31 mouse cellular contexts compared by ENCODE assay signal in genomic region chr9:78432471-78432870, GRCm38 (mm10). TPM values are rescaled to one million over a fixed set of nuclear protein-coding genes. Genes with fewer than 3 reads are reported as not detected.
DNase-seq lines count a peak whose midpoint lies in the region; ATAC-seq and TF ChIP-seq lines count a peak whose summit lies in the region.
"Had no signal": no experiment of that assay in that cellular context is flagged by ENCODE, and none has a peak within 500 bp of the region (broad histone marks: within the 10 kb centered on the region; RNA-seq: fewer than 3 reads in every experiment).

No protein-coding gene starts in this region.

- H3K4me3 ChIP-seq in kidney, adult 2 months (ENCODE audit: insufficient read depth, low read depth, low read length) = no peak overlapping the region
- no peak overlapping the region for H3K4me3 ChIP-seq in lung, postnatal 0 days (ENCODE audit: low read depth, low read length)
- H3K4me3 ChIP-seq: forebrain, embryonic 13.5 days; heart, embryonic 10.5 days; heart, embryonic 15.5 days; hindbrain, embryonic 12.5 days; intestine, embryonic 15.5 days; midbrain, embryonic 10.5 days; midbrain, embryonic 15.5 days; neural tube, embryonic 12.5 days had no signal

- no peaks in the 10 kb centered on the region for H3K27me3 ChIP-seq in kidney, adult 2 months (replicated peaks; ENCODE audit: control insufficient read depth, insufficient read depth, low read length)
- no peaks in the 10 kb centered on the region for H3K27me3 ChIP-seq in lung, postnatal 0 days (replicated peaks; ENCODE audit: insufficient read depth, low read length)
- H3K27me3 ChIP-seq: heart, embryonic 15.5 days; intestine, embryonic 15.5 days; midbrain, embryonic 15.5 days; neural tube, embryonic 12.5 days had no signal

- H3K27ac ChIP-seq in kidney, adult 2 months (ENCODE audit: insufficient read depth, low read depth, low read length) = no peak overlapping the region
- H3K27ac ChIP-seq in lung, postnatal 0 days (ENCODE audit: low read length) = no peak overlapping the region
- H3K27ac ChIP-seq: forebrain, embryonic 13.5 days; heart, embryonic 10.5 days; heart, embryonic 15.5 days; hindbrain, embryonic 12.5 days; hindbrain, postnatal 0 days; intestine, embryonic 15.5 days; midbrain, embryonic 10.5 days; midbrain, embryonic 15.5 days; neural tube, embryonic 12.5 days had no signal

- H3K4me1 ChIP-seq in kidney, adult 2 months (ENCODE audit: control insufficient read depth, insufficient read depth, low read length) = no peaks in the 10 kb centered on the region
- no peaks in the 10 kb centered on the region for H3K4me1 ChIP-seq in lung, postnatal 0 days (ENCODE audit: insufficient read depth, low read depth, low read length)
- H3K4me1 ChIP-seq: midbrain, embryonic 15.5 days; neural tube, embryonic 12.5 days had no signal

- H3K36me3 ChIP-seq in kidney, adult 2 months (ENCODE audit: control insufficient read depth, insufficient read depth, low read length) = no peaks in the 10 kb centered on the region
- H3K36me3 ChIP-seq in lung, postnatal 0 days (ENCODE audit: insufficient read depth, low read length) = no peaks in the 10 kb centered on the region
- H3K36me3 ChIP-seq: heart, embryonic 10.5 days; heart, embryonic 15.5 days; hindbrain, embryonic 12.5 days; midbrain, embryonic 10.5 days; midbrain, embryonic 15.5 days; neural tube, embryonic 12.5 days had no signal

- no peak for TF ChIP-seq POLR2A in kidney, adult 2 months (IDR thresholded peaks at IDR 0.05; ENCODE audit: low read depth, low read length)

- peak; percentile 35 for TF ChIP-seq CTCF in kidney, adult 2 months (conservative IDR thresholded peaks at IDR 0.05; ENCODE audit: insufficient read depth, insufficient read length, low read depth, low read length)
- peak; percentile 24; the same call in 1 of the 2 replicates for TF ChIP-seq CTCF in lung, postnatal 0 days (IDR thresholded peaks at IDR 0.05)

- 86% methylated on average over 5 of the region's 5 CpGs for WGBS in kidney, adult 2 months
- 90% methylated on average over 5 of the region's 5 CpGs for WGBS in lung, postnatal 0 days

- no peak for DNase-seq in kidney, adult 2 months
- no peak for DNase-seq in kidney, postnatal 25 days
- no peak for DNase-seq in lung, postnatal 0 days (ENCODE audit: low spot score)
- no peak for DNase-seq in lung, postnatal 25 days (ENCODE audit: low spot score)
- peak; percentile 37 for DNase-seq in ZHBTc4 (ENCODE audit: low read depth, low spot score)
- no peak for DNase-seq in right cerebral cortex, postnatal 10 days (ENCODE audit: low spot score in 2 of 2)
- DNase-seq in heart, adult 8-10 months (ENCODE audit: low spot score) = no peak
- DNase-seq: adrenal gland, adult 2 months; cerebellum, adult 8-10 months; cerebellum, postnatal 25 days; gastrocnemius, postnatal 10 days; kidney, postnatal 14 days; left cerebral cortex, postnatal 4 days; lung, adult 18-20 months; lung, postnatal 10 days had no signal

- no peaks in the 10 kb centered on the region for H3K9me3 ChIP-seq in lung, postnatal 0 days (ENCODE audit: low read length)
- H3K9me3 ChIP-seq: forebrain, embryonic 13.5 days; heart, embryonic 10.5 days; heart, embryonic 15.5 days; hindbrain, embryonic 12.5 days; intestine, embryonic 15.5 days; midbrain, embryonic 10.5 days; midbrain, embryonic 15.5 days; neural tube, embryonic 12.5 days had no signal

- no peak overlapping the region for H3K9ac ChIP-seq in lung, postnatal 0 days (replicated peaks; ENCODE audit: low read depth)
- H3K9ac ChIP-seq: forebrain, embryonic 13.5 days; heart, embryonic 15.5 days; hindbrain, embryonic 12.5 days; intestine, embryonic 15.5 days; midbrain, embryonic 15.5 days; neural tube, embryonic 12.5 days had no signal

- ATAC-seq in lung, postnatal 0 days = no peak
- ATAC-seq: activated CD4-positive, CD25-positive, alpha-beta regulatory T cell, adult 4 months; forebrain, embryonic 13.5 days; hindbrain, postnatal 0 days; intestine, embryonic 15.5 days; midbrain, embryonic 15.5 days had no signal

- H3K4me2 ChIP-seq in lung, postnatal 0 days (replicated peaks; ENCODE audit: low read depth, low read length) = no peak overlapping the region
- H3K4me2 ChIP-seq: forebrain, embryonic 13.5 days; heart, embryonic 15.5 days; hindbrain, embryonic 12.5 days; intestine, embryonic 15.5 days; midbrain, embryonic 15.5 days; neural tube, embryonic 12.5 days had no signal

- TF ChIP-seq EP300 in lung, postnatal 0 days (IDR thresholded peaks at IDR 0.05) = no peak

RNA-seq across cellular contexts. Expression of gene Cgas, which starts 10.6 kb away (rescaled TPM):
- 0.19 and 0.36 TPM in 2 replicates for polyA plus RNA-seq in kidney, adult 2 months (2012; rRNA removed)
- 0.86 TPM in 2 replicates for polyA plus RNA-seq in lung, postnatal 0 days (2015; fragmentation: Nextera tagmentation; extraction: Ambion mirVana)
- total RNA-seq in heart, adult 8-10 months (2022) = under 1 TPM; 0.16 to 0.44 (median 0.28) TPM

RNA-seq across cellular contexts. Expression of gene Mto1, which starts 15.5 kb away (rescaled TPM):
- 21.0 and 23.4 TPM in 2 replicates for polyA plus RNA-seq in kidney, adult 2 months (2012; rRNA removed)
- polyA plus RNA-seq in lung, postnatal 0 days (2015; fragmentation: Nextera tagmentation; extraction: Ambion mirVana) = 11.2 and 12.2 TPM in 2 replicates
- 10 to 100 TPM; 23.6 to 29.9 (median 27.6) TPM for total RNA-seq in heart, adult 8-10 months (2022)

RNA-seq across cellular contexts. Expression of gene Gm17324, which starts 16.1 kb away (rescaled TPM):
- polyA plus RNA-seq in kidney, adult 2 months (2012; rRNA removed) = 0.08 TPM in 1 of 2 replicates, not detected in the other
- polyA plus RNA-seq in lung, postnatal 0 days (2015; fragmentation: Nextera tagmentation; extraction: Ambion mirVana) = 0.80 and 0.88 TPM in 2 replicates
- not detected for total RNA-seq in heart, adult 8-10 months (2022)
- total RNA-seq: adrenal gland, adult 2 months; gastrocnemius, postnatal 10 days; heart, postnatal 25 days had no signal
- polyA plus RNA-seq: activated CD4-positive, CD25-positive, alpha-beta regulatory T cell, adult 4 months had no signal

RNA-seq across cellular contexts. Expression of gene Ddx43, which starts 36.9 kb away (rescaled TPM):
- not detected in 2 replicates for polyA plus RNA-seq in kidney, adult 2 months (2012; rRNA removed)
- 0.05 TPM in 1 of 2 replicates, not detected in the other for polyA plus RNA-seq in lung, postnatal 0 days (2015; fragmentation: Nextera tagmentation; extraction: Ambion mirVana)
- not detected for total RNA-seq in heart, adult 8-10 months (2022)
- total RNA-seq: adrenal gland, adult 2 months; gastrocnemius, postnatal 10 days; heart, postnatal 25 days; hindbrain, postnatal 0 days; layer of hippocampus, adult 18-20 months had no signal
- polyA plus RNA-seq: embryonic facial prominence, embryonic 11.5 days; gonadal fat pad, adult 2 months had no signal

RNA-seq across cellular contexts. Expression of gene Ooep, which starts 53.9 kb away (rescaled TPM):
- 0.03 TPM in 1 of 2 replicates, not detected in the other for polyA plus RNA-seq in kidney, adult 2 months (2012; rRNA removed)
- 3.3 and 4.1 TPM in 2 replicates for polyA plus RNA-seq in lung, postnatal 0 days (2015; fragmentation: Nextera tagmentation; extraction: Ambion mirVana)
- total RNA-seq in heart, adult 8-10 months (2022) = not detected
- total RNA-seq: adrenal gland, adult 2 months; heart, postnatal 25 days; layer of hippocampus, adult 18-20 months; layer of hippocampus, postnatal 25 days; left cerebral cortex, adult 8-10 months had no signal
- polyA plus RNA-seq: adrenal gland, adult 2 months; gonadal fat pad, adult 2 months had no signal
